Mouse (Mus musculus) kidney, postnatal 25 days (tissue): Measurements from ENCODE around the gene Sigmar1.
A peak's percentile ranks its signal among the peaks of the same experiment; 100 is the strongest.
"Not testable (repeated sequence)": the region's sequence is repeated elsewhere in the genome, so short reads cannot be mapped to it uniquely, and the experiment has no call there.

ENCODE experiments used
- DNase-seq, 2 experiments: peaks; one replicate each; pipeline ENCODE4 v3.0.0; 2021; ENCODE audit warnings: mixed read lengths in 2 of 2

Sigmar1 gene

DNA sequence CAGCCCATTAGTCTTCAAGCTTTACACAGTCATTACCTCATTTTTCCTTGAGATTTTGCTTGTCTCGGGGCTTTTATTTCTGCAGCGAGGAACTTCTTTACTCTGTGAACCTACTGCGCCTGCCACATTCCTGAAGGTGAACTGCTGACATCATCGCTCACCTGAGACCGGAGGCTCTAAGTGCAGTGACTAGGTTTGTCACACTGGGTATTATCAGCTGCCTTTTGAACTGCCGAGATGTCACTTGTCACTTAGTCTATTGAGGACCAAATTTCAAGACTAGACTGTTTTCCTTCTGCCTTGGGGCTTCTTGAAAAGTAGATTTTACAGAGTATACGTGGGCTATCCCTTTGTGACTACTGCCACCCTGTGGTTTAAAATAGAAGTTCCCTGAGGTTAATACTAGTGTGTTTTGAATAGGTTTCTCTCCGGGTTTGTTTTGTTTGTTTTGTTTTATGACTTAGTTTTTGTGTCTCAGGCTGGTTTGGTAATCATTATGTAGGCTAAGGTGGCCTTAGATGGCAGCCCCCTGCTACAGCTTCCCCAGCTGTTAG lies 47.7 kb downstream of the Sigmar1 start:
- DNase-seq = peak; percentile 45 to 52

DNA sequence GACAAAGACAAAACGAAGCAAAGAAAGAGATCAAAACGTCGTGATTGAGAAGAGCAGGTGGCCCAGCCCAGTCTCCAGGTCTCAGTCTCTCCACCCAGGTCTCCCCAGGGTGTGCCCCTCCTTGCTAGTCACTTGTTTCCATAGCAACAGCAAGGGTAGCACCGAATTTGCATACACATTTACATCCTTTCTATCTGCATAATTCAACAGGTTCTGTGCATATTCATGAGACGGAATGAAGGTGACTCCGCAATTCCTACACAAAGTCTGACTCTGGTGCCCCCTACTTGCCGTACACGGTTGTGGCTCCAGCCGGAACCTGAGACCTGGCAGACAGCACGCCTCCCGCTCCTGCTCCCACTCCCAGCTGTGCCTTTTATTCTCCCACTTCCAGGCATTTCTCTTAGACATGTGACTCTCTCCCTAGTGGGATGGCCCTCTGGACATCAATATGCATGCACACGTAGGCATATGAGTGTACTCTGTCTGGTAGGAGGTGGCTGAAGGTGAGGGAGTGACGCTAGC lies 48.9 kb downstream of the Sigmar1 start:
- DNase-seq = peak; percentile 80 to 86

DNA sequence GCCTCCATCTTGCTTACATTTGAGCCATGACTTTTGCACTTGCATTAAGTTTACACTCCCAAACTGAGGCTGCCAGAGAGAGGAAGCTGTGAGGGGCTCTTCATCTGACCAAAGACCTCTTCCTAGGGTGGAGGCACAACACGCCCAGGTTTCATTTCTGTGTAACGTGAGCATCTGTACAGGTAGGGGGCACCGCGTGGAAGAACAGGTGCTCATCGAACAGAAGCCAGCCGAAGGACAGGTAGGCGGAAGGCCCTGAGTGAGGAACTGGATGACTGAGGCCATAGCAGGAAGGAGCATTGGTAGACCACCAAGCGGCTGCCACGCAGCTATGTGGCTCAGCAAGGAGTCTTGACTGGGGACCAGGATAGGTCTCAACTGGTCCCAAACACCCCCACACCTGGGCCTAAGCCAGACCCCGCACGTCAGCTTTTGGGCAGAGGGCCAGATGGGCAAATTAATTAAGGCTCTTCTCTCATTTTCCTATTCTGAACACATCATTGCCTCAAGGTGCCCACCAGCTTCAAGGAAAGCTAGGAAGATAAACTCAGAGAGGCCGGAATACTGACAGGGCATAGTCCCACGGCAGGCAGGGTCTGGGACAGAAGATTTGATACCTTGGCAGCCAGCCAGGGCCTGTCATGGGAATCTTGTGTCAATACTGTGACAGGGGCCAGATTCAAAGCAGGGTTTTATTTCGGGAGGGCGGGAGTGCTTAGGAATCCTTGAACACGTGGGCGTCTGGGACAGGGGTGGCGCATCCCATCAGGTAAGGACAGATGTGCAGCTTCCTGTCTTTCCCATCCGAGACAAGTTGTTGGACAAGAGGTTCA lies 49.8 kb downstream of the Sigmar1 start:
- no peak for DNase-seq

- DNase-seq = peak in 1 of 2 experiments; percentile 33
Observed at GRCm38 (mm10) chr4:41704651-41705050, 51.3 kb downstream of the Sigmar1 start.

DNA sequence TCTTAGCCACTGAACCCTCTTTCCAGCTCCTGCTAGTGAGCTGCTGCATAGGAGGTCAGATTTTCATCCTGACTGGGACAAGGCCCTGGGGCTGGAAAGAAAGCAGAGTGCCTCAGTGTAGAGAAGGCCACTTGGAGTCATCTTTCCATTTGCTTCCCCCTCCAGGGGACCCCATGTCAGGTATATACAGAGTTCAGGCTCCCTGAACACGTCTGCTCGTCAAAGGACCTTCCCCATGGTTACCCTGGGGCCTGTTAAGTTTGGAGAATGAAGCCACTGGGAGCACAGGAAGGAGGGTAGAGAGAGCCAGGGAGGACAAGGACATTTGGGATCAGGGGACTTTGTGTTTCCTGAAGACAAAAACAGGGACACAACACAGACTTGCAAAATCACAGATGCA lies 53.7 kb downstream of the Sigmar1 start:
- not testable (repeated sequence) for DNase-seq

DNA sequence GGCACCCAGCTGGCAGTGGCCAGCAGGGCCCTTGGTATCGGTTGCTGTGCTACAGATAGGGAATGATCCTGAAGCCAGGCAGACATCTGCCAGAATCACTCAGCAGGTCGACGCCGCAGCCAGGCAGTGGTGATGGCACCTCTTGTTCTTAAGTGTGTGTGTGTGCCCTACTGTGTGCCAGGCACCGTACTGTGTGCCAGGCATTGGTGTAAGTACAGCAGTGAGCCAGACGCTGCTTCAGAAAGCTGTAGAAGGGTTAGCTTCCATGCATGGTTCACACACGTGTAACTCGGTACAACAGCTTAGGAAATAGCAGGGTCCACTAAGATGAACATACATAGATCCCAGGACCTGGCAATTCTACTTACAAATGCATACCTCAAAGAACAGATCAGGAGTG lies 55.7 kb downstream of the Sigmar1 start:
- not testable (repeated sequence) for DNase-seq

DNA sequence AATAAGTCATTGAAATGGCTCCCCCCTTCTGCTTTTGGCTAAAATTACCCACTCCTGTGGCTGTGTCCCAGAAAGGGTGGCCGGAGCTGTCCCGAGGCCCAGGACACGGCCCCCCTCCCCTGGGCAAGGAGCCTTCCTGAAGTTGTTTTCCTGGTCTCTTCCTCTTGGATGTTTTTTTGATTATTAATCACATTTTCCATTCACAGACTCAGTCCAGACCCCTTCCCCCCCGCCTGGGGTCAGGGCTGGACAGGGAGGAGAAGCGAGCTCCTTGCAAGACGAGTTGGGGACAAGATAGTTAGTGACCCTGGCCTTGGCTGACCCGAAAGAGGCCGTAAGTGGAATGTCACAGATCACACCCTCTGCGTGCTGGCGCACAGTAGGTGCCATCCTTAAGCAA lies 56.2 kb downstream of the Sigmar1 start, which contains the start of gene Il11ra1:
Il11ra1 (plus strand) TSS at position 207 of the 400 bp plus-strand sequence.
- peak in 1 of 2 experiments; percentile 59 for DNase-seq

DNA sequence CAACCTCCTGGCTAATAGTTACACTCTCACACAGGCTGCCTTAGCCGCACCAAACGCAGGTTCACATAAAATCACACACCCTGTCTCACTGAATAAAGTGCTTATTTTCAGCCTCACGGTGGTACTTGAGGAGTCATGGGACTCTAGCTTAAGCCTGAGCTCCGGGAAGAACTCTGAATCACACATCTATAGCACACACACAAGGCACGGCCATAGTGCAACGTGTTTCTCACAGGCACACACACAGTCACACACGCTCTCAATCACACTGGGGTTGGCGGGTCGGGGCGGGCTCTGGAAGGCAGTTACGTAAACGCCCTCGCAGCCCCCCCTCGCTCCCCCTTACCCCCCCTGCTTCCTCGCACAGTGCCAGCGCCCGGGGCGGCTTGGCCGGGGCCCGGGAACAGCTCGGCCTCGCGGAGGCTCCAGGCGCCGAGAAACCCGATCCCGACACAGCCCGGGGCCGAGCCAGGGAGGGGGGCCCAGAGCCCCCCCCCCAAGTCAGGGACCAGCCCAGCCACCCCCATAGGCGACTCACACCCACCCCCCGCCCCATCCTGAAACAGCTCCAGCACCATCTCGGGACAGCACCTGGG lies 57.4 kb downstream of the Sigmar1 start:
- DNase-seq = peak in 1 of 2 experiments; percentile 75

DNA sequence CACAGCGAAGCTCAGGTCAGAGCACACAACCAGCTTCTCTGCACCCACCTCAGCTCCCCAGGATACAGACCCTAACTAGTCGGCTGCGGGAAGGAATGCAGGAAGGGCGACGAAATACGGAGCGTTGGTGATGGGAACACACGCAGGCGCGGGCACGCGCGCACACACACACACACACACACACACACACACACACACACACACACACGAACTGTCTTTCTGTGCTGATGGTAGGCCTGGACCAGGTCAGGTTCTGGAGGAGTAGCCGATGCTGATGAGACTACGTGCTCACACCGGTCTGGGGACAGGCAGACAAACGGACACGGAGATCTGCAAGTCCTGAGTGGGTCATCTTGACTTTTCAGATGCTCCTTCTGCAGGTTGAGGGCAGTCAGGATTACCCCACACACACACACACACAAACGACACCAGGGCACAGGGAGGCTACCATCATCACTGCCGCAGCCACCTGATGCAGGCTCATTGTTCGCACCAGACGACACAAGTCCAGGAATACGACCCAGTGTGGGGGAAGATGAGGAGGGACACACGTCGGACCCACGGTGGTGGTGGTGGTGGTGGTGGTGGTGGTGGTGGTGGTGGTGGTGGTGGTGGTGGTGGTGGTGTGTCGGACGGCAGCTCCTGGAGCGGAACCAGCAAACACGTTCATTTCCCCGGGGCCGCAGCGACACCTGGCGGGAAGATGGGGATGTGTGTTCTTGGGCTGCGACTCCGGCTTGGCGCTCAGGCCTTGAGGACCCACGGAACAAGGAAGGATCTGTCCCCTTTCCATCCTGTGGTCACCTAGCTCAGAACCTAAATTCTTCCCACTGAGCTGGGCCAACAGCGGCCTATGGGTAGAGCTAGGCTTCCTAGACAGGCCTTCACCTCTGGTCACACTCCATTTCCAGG lies 58.8 kb downstream of the Sigmar1 start, which contains the start of gene Cntfr:
Cntfr (minus strand) TSS at position 160 of the 912 bp plus-strand sequence.
- DNase-seq = peak; percentile 84 to 87

- DNase-seq = not testable (repeated sequence)
Observed at GRCm38 (mm10) chr4:41696452-41696851, 59.5 kb downstream of the Sigmar1 start.

DNA sequence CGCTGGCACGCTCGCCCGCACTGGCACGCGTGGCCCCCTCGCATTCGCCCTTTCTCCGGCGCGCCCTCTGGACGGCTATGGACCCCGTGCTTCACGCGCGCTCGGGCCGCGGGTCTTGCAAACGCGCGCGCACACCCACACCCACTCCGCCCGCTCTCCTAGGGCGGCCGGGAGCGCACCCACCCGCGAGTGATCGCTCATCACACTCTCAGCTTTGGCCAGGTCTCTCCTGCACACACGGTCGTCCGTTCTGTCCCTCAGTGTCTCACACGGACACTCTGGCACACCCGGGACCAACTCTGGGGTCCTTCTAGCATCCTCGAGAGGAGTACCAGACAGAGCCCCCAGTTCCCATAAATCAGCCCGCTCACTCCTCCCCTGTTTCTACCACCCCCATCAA lies 60.2 kb downstream of the Sigmar1 start:
- not testable (repeated sequence) for DNase-seq

GRCm38 (mm10) chr4:41693511-41693910 lies 62.4 kb downstream of the Sigmar1 start:
- DNase-seq = not testable (repeated sequence)

DNA sequence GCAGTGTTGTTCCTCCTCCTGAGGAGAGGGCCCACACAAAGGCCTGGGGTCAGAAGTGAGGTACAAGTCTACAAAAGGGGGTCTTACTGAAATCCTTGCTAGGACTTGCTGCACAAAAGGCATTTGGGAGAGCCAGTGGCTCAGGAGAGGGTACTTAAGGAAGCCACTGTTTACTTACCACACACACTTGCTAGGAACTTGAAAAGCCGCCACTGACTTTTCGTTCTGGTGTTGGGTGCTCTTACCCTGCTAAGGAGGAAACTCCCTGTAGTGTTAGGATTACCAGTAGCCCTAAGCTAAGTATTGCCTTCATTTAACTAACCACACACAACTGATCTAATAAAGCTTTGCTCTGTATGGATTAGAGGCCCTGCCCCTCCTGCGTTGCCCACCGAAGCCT lies 65.9 kb downstream of the Sigmar1 start:
- not testable (repeated sequence) for DNase-seq

GRCm38 (mm10) chr4:41688562-41688961 lies 67.4 kb downstream of the Sigmar1 start:
- not testable (repeated sequence) for DNase-seq
